21 mouse cellular contexts compared by ENCODE assay signal in genomic region chr16:95447896-95448295, GRCm38 (mm10).
DNase-seq lines count a peak whose midpoint lies in the region; ATAC-seq and TF ChIP-seq lines count a peak whose summit lies in the region.
"Had no signal": no experiment of that assay in that cellular context is flagged by ENCODE, and none has a peak within 500 bp of the region (broad histone marks: within the 10 kb centered on the region; RNA-seq: fewer than 3 reads in every experiment).

No protein-coding gene starts in this region.

- in situ Hi-C loops in CH12.LX (cut with MboI; ENCODE audit: low pct_ligation_motif_present, low pct_unique_long_range_greater_than_20kb, low sequenced_read_pairs): no loop called here

- TF ChIP-seq CTCF in heart, adult 2 months (IDR thresholded peaks at IDR 0.05): no peak
- TF ChIP-seq CTCF in kidney, postnatal 0 days (IDR thresholded peaks at IDR 0.05; ENCODE audit: low read depth): no peak
- no peak for TF ChIP-seq CTCF in CH12.LX (conservative IDR thresholded peaks at IDR 0.05 in 1 of 2, IDR thresholded peaks at IDR 0.05 in 1 of 2; ENCODE audit: low read depth in 2 of 2, low read length in 2 of 2)

- intact Hi-C loops in heart, adult 2 months (cut with DNase I): no loop called here

- DNase-seq in heart, adult 2 months: no peak
- no peak for DNase-seq in kidney, postnatal 0 days (ENCODE audit: low spot score)
- DNase-seq in kidney, adult 11 months: no peak
- DNase-seq in CH12.LX (ENCODE audit: extremely low read depth): no peak
- peak; percentile 39 to 56 for DNase-seq in adrenal gland, postnatal 36 days
- no peak for DNase-seq in right cerebral cortex, adult 18-20 months
- DNase-seq in urinary bladder, postnatal 25 days (ENCODE audit: low spot score): no peak
- DNase-seq: cerebellum, adult 11 months; cerebellum, adult 9-11 months; right cerebral cortex, postnatal 25 days; spleen, adult 18-20 months had no signal

- 53% methylated on average over 4 of the region's 4 CpGs for WGBS in heart, adult 2 months
- WGBS in heart, embryonic 11.5 days (ENCODE audit: insufficient replicate concordance): 66% methylated on average over 4 of the region's 4 CpGs
- 74% methylated on average over 4 of the region's 4 CpGs for WGBS in kidney, postnatal 0 days

- TF ChIP-seq POLR2A in heart, adult 2 months (IDR thresholded peaks at IDR 0.05; ENCODE audit: insufficient read depth, low read depth, low read length): no peak
- no peak for TF ChIP-seq POLR2A in CH12.LX (IDR thresholded peaks at IDR 0.05; ENCODE audit: low read depth, low read length)

- H3K4me1 ChIP-seq in heart, adult 2 months (ENCODE audit: control insufficient read depth, insufficient read depth, low read length): peaks cover 26% of the 10 kb centered on the region
- peaks cover 4% of the 10 kb centered on the region; the same call in 1 of the 2 replicates for H3K4me1 ChIP-seq in heart, embryonic 11.5 days (ENCODE audit: control insufficient read depth, insufficient read depth, low read length)
- no peaks in the 10 kb centered on the region for H3K4me1 ChIP-seq in kidney, postnatal 0 days (replicated peaks; ENCODE audit: insufficient read depth, low read length)
- peaks cover 3 to 25% of the 10 kb centered on the region in 2 experiments; a peak in 3 of 4 replicates for H3K4me1 ChIP-seq in CH12.LX (ENCODE audit: control insufficient read depth in 1 of 2, insufficient read depth in 2 of 2)
- H3K4me1 ChIP-seq: forebrain, embryonic 12.5 days; midbrain, embryonic 12.5 days had no signal

- H3K4me3 ChIP-seq in heart, adult 2 months: no peak overlapping the region
- no peak overlapping the region for H3K4me3 ChIP-seq in heart, embryonic 11.5 days (ENCODE audit: low read depth, low read length)
- H3K4me3 ChIP-seq in kidney, postnatal 0 days (replicated peaks; ENCODE audit: low read depth, low read length): no peak overlapping the region
- H3K4me3 ChIP-seq in CH12.LX (replicated peaks in 1 of 3; ENCODE audit: low read depth in 2 of 3, low read length in 2 of 3, poor library complexity in 1 of 3): no peak overlapping the region
- H3K4me3 ChIP-seq: embryonic facial prominence, embryonic 12.5 days; forebrain, embryonic 12.5 days; heart, embryonic 13.5 days; hindbrain, embryonic 10.5 days; intestine, embryonic 15.5 days; left cerebral cortex, adult 2 months; midbrain, embryonic 12.5 days had no signal

- H3K36me3 ChIP-seq in heart, adult 2 months (ENCODE audit: control insufficient read depth, insufficient read depth, low read length): peaks cover 13% of the 10 kb centered on the region
- H3K36me3 ChIP-seq in heart, embryonic 11.5 days (ENCODE audit: control insufficient read depth, insufficient read depth, low read length): no peaks in the 10 kb centered on the region
- no peaks in the 10 kb centered on the region for H3K36me3 ChIP-seq in kidney, postnatal 0 days (ENCODE audit: insufficient read depth, low read length)
- H3K36me3 ChIP-seq in CH12.LX (replicated peaks in 1 of 2; ENCODE audit: control insufficient read depth in 1 of 2, insufficient read depth in 1 of 2, low read length in 1 of 2): no peaks in the 10 kb centered on the region
- H3K36me3 ChIP-seq: embryonic facial prominence, embryonic 12.5 days; forebrain, embryonic 12.5 days; heart, embryonic 13.5 days; hindbrain, embryonic 10.5 days; intestine, embryonic 15.5 days; midbrain, embryonic 12.5 days had no signal

- no peaks in the 10 kb centered on the region for H3K9me3 ChIP-seq in heart, embryonic 11.5 days (replicated peaks; ENCODE audit: control insufficient read depth, low read length)
- H3K9me3 ChIP-seq in kidney, postnatal 0 days (replicated peaks; ENCODE audit: low read length): no peaks in the 10 kb centered on the region
- no peaks in the 10 kb centered on the region for H3K9me3 ChIP-seq in CH12.LX (replicated peaks; ENCODE audit: low read length)
- H3K9me3 ChIP-seq: embryonic facial prominence, embryonic 12.5 days; forebrain, embryonic 12.5 days; heart, embryonic 13.5 days; hindbrain, embryonic 10.5 days; intestine, embryonic 15.5 days; midbrain, embryonic 12.5 days had no signal

- ATAC-seq in heart, embryonic 11.5 days (replicated peaks; ENCODE audit: insufficient number of reproducible peaks, low FRiP score, low TSS enrichment): no peak
- no peak for ATAC-seq in kidney, postnatal 0 days (replicated peaks; ENCODE audit: low FRiP score, low read depth)
- ATAC-seq: hindbrain, embryonic 16.5 days; intestine, embryonic 15.5 days had no signal

- no peak for TF ChIP-seq EP300 in heart, adult 2 months (IDR thresholded peaks at IDR 0.05; ENCODE audit: insufficient read depth, low read depth, low read length)
- no peak for TF ChIP-seq EP300 in CH12.LX (IDR thresholded peaks at IDR 0.05; ENCODE audit: low read length)

- peak overlapping the region; percentile 81 for H3K27ac ChIP-seq in heart, adult 2 months
- H3K27ac ChIP-seq in heart, embryonic 11.5 days (ENCODE audit: low read depth, low read length): no peak overlapping the region
- peak overlapping the region; percentile 71 for H3K27ac ChIP-seq in kidney, postnatal 0 days
- H3K27ac ChIP-seq in CH12.LX (ENCODE audit: insufficient read depth, low read depth): no peak overlapping the region
- H3K27ac ChIP-seq: embryonic facial prominence, embryonic 12.5 days; forebrain, embryonic 12.5 days; heart, embryonic 13.5 days; intestine, embryonic 15.5 days; left cerebral cortex, adult 2 months; liver, embryonic 14.5 days; midbrain, embryonic 12.5 days had no signal

- no peaks in the 10 kb centered on the region for H3K27me3 ChIP-seq in heart, adult 2 months (ENCODE audit: control insufficient read depth, insufficient read depth, low read length)
- no peaks in the 10 kb centered on the region for H3K27me3 ChIP-seq in heart, embryonic 11.5 days (ENCODE audit: control insufficient read depth, insufficient read depth, low read length)
- H3K27me3 ChIP-seq in kidney, postnatal 0 days (ENCODE audit: insufficient read depth, low read length): no peaks in the 10 kb centered on the region
- H3K27me3 ChIP-seq in CH12.LX (replicated peaks): no peaks in the 10 kb centered on the region
- H3K27me3 ChIP-seq: embryonic facial prominence, embryonic 12.5 days; forebrain, embryonic 12.5 days; heart, embryonic 13.5 days; intestine, embryonic 15.5 days; midbrain, embryonic 12.5 days had no signal

- TF ChIP-seq RAD21 in CH12.LX (IDR thresholded peaks at IDR 0.05; ENCODE audit: low read depth, low read length): no peak

- H3K4me2 ChIP-seq in heart, embryonic 11.5 days: no peak overlapping the region
- H3K4me2 ChIP-seq in kidney, postnatal 0 days (ENCODE audit: low read length): no peak overlapping the region
- no peak overlapping the region for H3K4me2 ChIP-seq in CH12.LX (ENCODE audit: insufficient read depth, low read depth, poor library complexity, severe bottlenecking)
- H3K4me2 ChIP-seq: embryonic facial prominence, embryonic 12.5 days; forebrain, embryonic 12.5 days; heart, embryonic 13.5 days; intestine, embryonic 15.5 days; midbrain, embryonic 12.5 days had no signal

- H3K9ac ChIP-seq in heart, adult 2 months (ENCODE audit: low read depth, low read length): no peak overlapping the region
- no peak overlapping the region for H3K9ac ChIP-seq in heart, embryonic 11.5 days (ENCODE audit: low read depth, low read length)
- no peak overlapping the region for H3K9ac ChIP-seq in kidney, postnatal 0 days (ENCODE audit: low read depth, low read length)
- H3K9ac ChIP-seq in CH12.LX (ENCODE audit: insufficient read depth, low read depth): no peak overlapping the region
- H3K9ac ChIP-seq: embryonic facial prominence, embryonic 12.5 days; forebrain, embryonic 12.5 days; heart, embryonic 13.5 days; intestine, embryonic 15.5 days; liver, embryonic 14.5 days; midbrain, embryonic 12.5 days had no signal

- no peaks in the 10 kb centered on the region; the same call in none of the 2 replicates for H3K79me2 ChIP-seq in heart, adult 2 months (replicated peaks; ENCODE audit: control insufficient read depth, insufficient read depth, low read length)
- H3K79me2 ChIP-seq in CH12.LX (replicated peaks; ENCODE audit: control insufficient read depth, extremely low read depth, insufficient read depth, poor library complexity, severe bottlenecking): no peaks in the 10 kb centered on the region

- dilution Hi-C loops in CH12.LX (cut with MboI; ENCODE audit: extremely low pct_ligation_motif_present, extremely low pct_unique_long_range_greater_than_20kb, low sequenced_read_pairs): no loop called here

TF ChIP-seq in CH12.LX, 34 proteins besides CTCF, POLR2A, EP300 and RAD21:
- TF ChIP-seq PAX5 (IDR thresholded peaks at IDR 0.05; ENCODE audit: low read length) (no peak), MAX (IDR thresholded peaks at IDR 0.05; ENCODE audit: low read length) (no peak), KAT2A (IDR thresholded peaks at IDR 0.05; ENCODE audit: insufficient replicate concordance, low read length) (no peak), NELFE (IDR thresholded peaks at IDR 0.05; ENCODE audit: low read depth, low read length) (no peak), MXI1 (IDR thresholded peaks at IDR 0.05; ENCODE audit: low read depth, low read length) (no peak), JUN (IDR thresholded peaks at IDR 0.05; ENCODE audit: insufficient read depth, low read depth, low read length) (peak; percentile 27; the same call in 1 of the 2 replicates), JUND (conservative IDR thresholded peaks at IDR 0.05; ENCODE audit: low read depth, low read length) (no peak), SMC3 (IDR thresholded peaks at IDR 0.05; ENCODE audit: low read depth, low read length) (no peak), IRF4 (IDR thresholded peaks at IDR 0.05; ENCODE audit: low read depth, low read length) (no peak), ZMIZ1 (IDR thresholded peaks at IDR 0.05; ENCODE audit: low read depth, low read length) (no peak), CHD2 (IDR thresholded peaks at IDR 0.05; ENCODE audit: low read length) (no peak), MYC (IDR thresholded peaks at IDR 0.05; ENCODE audit: low read depth, low read length) (no peak), ZNF384 (IDR thresholded peaks at IDR 0.05; ENCODE audit: low read depth, low read length) (no peak), GABPA (IDR thresholded peaks at IDR 0.05; ENCODE audit: insufficient replicate concordance, low read depth, low read length) (no peak), HCFC1 (IDR thresholded peaks at IDR 0.05; ENCODE audit: low read depth, low read length) (no peak), ELF1 (IDR thresholded peaks at IDR 0.05; ENCODE audit: low read depth, low read length) (no peak), BHLHE40 (IDR thresholded peaks at IDR 0.05; ENCODE audit: low read depth, low read length) (no peak), MAZ (IDR thresholded peaks at IDR 0.05; ENCODE audit: low read depth, low read length) (0 out of 2 replicates have a peak, but pooled peaks have one; percentile 21)

Comparison
In these comparisons a context has a peak if more than half of its experiments do, and no peak if none do; other contexts are left out.
1. H3K27ac ChIP-seq: peak in heart, adult 2 months (single experiment) and kidney, postnatal 0 days (single experiment); none in heart, embryonic 11.5 days (single experiment) and CH12.LX (single experiment).
2. DNase-seq: peak in adrenal gland, postnatal 36 days (2 of 2); none in heart, adult 2 months (0 of 2), kidney, postnatal 0 days (single experiment), kidney, adult 11 months (single experiment), CH12.LX (single experiment), right cerebral cortex, adult 18-20 months (single experiment) and urinary bladder, postnatal 25 days (single experiment).